Mouse (Mus musculus): ENCODE results near the gene Gm27029.
"Not testable (repeated sequence)": the region's sequence is repeated elsewhere in the genome, so short reads cannot be mapped to it uniquely, and the experiment has no call there.

The Gm27029 gene

DNA sequence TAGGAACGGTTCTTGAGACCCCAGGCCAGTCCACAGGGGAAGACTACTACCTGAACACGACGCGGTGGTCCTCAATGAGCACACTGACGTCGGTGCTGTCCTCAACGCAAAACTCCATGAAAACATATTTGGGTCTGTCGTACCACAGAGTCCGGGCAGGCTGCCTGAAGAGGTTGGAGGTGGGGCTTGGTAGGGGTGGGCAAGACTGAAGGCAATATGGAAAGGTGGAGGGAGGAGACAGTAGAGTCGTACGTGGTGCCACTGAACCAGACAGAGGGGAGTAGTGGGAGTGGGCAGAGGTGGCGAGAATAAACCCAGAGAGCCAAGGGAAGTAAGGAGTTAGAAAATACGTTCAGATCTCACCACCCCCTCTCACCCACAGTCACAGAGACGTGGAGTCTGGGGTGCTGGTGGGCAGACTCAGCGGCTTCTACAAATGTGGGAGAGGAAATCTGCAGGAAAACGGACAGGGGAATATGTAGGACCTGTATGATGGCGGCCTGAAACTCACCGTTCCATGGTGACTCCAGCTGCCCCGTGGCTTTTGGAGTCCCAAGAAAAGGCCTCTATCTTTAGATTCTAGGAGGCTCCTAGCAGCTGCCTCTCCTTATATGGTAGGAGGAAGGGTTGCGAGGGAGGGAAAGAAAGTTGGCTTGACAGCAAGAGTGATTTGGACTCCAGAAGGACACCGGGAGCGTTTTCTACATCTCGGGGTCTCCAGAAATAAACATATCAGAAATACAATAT is at the start of gene Gm27029:
TSS of gene Gm27029 (minus strand) at position 692 of the 747 bp plus-strand sequence.
- in situ Hi-C loops (cut with MseI, MboI), result no loop called here

- in situ Hi-C loops (cut with MseI, MboI), result no loop called here
Measured at GRCm38 (mm10) chr11:101474298-101474697, 49.7 kb upstream of the Gm27029 start.

DNA sequence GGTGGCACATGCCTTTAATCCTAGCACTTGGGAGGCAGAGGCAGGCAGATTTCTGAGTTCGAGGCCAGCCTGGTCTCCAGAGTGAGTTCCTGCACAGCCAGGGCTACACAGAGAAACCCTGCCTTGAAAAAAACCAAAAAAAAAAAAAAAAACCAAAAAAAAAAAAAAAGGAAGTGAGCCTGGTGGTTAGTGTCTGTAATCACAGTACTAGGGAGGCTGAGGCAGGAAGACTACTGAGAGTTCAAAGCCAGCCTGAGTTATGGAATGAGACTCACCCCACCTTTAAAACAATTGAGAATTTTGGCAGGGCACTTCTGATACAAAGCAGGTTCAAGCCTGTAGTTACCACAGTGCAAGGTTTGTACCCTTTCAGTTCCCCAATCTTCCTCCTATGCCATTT is 49.1 kb upstream of the Gm27029 start:
- in situ Hi-C loops (cut with MseI, MboI), result not testable (repeated sequence)

DNA sequence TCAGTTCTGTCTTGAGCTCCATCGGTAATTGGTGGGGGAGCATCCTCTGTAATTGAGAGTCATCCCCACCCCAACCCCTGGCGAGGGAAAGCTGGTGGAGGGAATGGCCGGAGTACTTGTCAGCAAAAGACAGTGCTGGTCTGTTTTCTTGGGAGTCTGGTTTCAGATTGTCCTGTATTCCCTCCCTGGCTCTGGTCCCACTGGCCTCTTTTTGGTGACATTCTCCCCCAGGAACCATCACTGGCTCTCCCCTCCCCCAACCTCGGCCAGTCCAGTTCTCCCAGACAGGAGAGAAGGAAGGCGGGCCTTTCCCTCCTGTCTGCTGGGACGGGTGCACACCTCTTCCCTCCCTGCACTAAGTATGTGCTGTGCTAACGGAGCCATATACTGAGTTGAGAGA is 47.7 kb upstream of the Gm27029 start:
- in situ Hi-C loops (cut with MseI, MboI), result no loop called here

DNA sequence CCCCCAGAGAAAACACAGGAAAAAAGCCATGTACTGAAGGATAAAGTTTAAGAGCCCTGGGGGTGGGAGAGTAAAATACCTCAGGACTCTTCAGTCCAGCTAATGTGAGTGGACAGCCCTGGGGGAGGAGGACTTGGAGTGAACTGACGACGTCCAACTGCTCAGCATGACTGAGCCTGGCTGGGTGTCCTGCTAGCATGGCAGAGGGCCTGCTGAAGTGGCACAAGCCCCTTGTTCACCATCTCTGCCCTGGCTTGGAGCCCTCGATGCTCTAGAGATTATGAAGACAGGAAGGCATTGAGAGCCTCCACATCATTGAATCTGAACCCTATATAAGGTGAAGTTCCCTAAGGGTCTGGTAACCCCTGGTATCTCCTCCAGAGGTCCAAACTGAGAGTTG is 47.3 kb upstream of the Gm27029 start:
- in situ Hi-C loops (cut with MseI, MboI), result no loop called here

- in situ Hi-C loops (cut with MseI, MboI), result no loop called here
Measured at GRCm38 (mm10) chr11:101470206-101470605, 45.6 kb upstream of the Gm27029 start.

DNA sequence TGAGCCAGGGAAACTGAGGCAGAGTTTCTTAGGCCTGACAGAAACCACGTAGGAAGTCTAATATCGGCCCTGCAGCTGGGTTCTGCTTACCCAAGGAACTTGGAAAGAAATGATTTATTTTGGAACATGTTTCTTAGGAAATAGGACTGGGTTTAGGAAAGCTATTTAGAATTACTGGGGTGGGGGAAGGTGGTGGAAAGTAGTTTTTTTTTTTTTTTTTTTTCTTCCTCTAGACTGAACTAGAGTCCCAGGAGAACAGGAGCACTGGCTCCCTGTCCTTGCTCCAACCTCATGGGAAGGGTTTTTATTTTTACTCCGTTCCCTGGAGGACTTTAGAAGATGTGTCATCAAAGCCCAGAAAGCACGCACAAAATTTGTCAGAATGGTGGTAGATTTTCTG is 44.6 kb upstream of the Gm27029 start:
- in situ Hi-C loops (cut with MseI, MboI), result no loop called here

DNA sequence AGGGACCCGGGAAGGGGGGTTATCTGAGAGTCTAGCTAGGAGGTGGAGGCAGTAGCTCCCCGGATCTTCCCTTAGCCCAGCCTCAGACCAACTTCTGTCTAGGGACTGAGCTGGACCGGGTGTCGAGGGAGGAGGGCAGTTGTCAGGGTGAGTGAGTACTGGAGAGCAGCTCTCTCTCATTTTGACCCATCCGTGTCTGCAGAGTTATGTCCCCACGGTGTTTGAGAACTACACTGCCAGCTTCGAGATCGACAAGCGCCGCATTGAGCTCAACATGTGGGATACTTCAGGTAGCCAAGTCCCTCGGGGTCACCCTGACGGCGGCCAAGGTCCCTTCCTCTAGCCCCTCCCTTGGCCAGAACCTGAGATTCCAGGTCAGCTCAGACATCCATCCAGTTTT is 44.1 kb upstream of the Gm27029 start:
- in situ Hi-C loops (cut with MseI, MboI), result no loop called here

DNA sequence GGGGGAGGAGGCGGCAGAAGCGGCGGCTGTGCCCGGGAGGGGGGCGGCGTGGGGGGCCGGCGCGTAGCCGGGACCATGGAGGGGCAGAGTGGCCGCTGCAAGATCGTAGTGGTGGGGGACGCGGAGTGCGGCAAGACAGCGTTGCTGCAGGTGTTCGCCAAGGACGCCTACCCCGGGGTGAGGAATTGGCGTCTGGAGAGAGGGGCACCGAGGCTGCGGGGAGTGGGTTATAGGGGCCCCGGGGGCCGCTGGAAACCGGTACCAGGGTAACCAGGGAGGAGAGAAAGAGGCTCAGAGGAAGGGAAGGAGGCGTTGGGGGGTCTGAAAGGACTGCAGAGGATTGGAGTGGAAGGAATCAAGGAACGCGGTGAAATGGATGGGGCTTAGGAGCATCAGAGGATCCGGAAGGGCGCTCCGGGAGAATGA is 43.7 kb upstream of the Gm27029 start:
- in situ Hi-C loops (cut with MseI, MboI), result no loop called here

DNA sequence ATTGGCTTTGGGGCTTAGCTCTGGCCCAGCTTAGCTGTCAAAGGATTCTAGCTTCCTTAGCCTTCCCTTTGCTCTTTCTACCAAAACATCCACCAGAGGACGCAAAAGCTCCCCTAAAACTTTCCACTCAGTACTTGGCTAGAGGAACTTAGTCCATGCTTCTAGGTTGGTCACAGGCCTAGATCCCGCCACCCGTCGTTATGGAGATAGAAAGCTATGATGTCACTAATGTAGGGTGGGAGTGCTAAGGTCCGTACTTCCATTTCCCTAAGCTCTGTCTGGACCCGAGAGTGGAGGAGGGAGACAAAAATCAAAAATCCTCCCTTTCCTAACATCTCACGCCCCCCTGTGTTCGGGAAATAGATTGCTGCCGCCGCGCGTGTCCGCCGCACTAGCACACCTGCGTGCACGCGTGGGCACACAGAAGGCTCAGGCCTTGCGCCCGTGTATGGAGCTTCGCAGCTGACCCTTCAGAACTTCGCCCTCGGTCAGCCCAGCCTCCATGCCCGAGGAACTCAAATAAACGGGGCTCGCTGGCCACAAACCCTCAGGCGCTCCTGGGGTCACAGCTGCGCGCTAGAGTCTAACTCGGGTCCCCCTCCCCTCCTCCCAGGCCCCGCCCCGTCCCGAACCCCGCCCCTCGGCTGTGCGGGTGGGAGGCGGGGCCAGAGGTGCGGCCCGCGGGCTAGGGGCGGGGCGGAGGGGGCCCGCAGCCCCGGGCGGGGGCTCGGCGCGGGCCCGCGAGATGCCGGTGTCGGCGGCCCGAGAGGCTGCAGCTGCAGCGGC is 43.1 kb upstream of the Gm27029 start:
- in situ Hi-C loops (cut with MseI, MboI), result no loop called here

DNA sequence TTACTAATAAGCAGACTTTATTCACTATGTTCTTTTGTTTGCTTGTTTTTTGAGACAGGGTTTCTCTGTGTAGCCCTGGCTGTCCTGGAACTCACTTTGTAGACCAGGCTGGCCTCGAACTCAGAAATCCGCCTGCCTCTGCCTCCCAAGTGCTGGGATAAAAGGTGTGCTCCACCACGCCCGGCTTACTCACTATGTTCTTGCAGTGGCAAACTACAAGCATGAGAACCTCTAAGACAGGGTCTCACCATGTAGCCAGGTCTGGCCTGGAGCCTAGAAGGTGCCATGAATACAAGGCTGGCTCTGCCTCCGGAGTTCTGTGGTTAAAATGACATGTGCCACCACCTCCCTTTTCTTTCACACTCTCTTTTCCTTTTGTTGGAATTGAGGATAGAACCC is 42.0 kb upstream of the Gm27029 start:
- in situ Hi-C loops (cut with MseI, MboI), result not testable (repeated sequence)

DNA sequence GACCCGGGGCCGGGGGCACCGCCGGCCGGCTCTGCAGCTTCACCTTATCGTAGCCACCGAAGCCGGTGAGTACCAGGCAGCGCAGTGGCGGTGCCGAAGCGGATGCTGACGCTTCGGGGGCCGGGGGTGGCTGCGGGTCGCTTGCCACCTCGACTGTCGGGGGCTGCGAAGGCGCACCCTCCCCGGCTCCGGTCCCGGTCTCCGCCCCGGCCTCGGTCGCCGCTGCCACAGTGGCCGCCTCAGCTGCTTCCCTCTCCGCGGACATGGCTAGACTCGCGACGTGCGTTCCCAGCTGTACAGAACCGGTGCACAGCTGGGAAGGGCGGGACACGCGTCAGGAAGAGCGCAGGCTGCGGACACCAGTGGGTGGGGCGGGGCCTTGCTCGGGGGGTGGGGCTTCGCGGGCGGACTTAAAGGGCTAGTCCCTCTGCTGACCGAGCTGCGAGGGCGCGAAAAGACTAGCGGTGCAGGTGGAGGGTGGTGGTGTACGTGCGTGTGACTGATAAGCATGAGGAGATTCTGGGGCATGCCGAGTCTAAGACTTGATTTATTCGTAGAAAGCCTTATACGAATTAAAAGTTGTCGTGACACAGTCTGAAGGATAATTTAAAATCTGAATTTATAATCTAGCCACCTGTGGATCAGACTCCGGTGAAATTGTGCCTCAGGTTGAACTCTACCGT is 41.4 kb upstream of the Gm27029 start, which contains the start of gene Vat1:
TSS of gene Vat1 (minus strand) at position 362 of the 683 bp plus-strand sequence.
- in situ Hi-C loops (cut with MseI, MboI), result no loop called here

- in situ Hi-C loops (cut with MseI, MboI), result no loop called here
Measured at GRCm38 (mm10) chr11:101465101-101465868, 40.7 kb upstream of the Gm27029 start.

DNA sequence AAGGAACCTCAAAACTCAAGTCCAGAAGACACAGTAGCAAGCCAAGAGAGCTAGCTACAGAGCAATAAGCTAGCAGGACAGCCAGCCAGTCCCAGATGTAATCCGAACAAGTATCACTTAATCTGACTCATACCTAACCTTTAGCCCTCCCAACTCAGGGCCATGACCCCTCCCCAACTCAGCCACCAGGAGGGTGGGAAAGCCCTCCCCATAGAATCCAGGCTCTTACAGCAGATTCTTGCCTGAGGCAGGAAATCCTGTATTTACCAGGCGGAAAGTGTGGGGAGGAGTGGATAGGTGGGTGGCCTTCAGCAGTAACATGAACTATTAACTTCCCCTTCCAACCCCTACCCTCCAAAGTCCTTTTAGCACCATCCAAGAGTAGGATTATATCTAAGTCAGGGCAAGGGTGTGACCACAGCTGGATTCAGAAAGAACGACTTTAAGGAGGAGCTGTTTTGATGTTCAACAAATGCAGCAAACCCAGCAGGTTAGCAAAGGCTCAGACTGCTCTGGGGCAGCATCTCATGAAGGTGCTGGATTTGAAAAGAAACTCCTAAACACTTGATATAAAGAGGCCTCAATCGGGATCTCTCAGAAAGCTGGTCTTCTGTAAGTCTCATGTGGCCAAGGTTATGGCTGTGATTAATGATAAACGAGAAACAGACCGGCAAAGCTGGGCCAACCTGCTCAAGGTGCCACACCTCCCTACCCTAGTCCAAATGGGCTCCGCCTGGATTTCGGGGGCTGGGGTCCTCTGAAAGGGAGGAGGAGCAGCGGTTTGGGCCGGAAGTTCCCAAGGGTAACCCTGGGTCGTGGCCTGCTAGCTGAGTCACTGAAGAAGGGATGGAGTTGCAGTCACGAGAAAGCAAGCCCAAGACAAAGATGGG is 39.9 kb upstream of the Gm27029 start, which contains the start of gene Rnd2:
TSS of gene Rnd2 (plus strand) at position 789 of the 890 bp plus-strand sequence.
- in situ Hi-C loops (cut with MseI, MboI), result no loop called here

- in situ Hi-C loops (cut with MseI, MboI), result no loop called here
Measured at GRCm38 (mm10) chr11:101462583-101463440, 38.2 kb upstream of the Gm27029 start.

DNA sequence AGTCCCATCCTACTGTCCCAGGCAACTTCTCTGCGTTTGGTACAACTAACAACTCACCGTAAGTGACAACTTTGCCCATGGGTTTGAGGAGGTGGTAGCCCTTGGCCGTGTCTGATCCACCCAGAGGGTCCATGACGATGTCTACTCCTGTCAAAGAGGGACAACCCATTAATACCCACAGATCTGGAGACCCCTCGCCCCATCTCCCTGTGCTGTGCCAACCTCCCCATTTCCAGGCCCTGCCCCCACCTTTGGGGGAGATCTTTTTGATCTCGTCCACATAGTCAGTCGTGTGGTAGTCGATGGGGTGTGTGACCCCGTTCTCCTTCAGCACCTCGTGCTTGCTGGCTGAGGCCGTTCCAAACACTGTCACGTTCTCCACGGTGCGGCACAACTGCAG is 37.5 kb upstream of the Gm27029 start:
- in situ Hi-C loops (cut with MseI, MboI), result no loop called here

- in situ Hi-C loops (cut with MseI, MboI), result no loop called here
Measured at GRCm38 (mm10) chr11:101460321-101460720, 35.7 kb upstream of the Gm27029 start.

GRCm38 (mm10) chr11:101459716-101460115 is 35.1 kb upstream of the Gm27029 start:
- in situ Hi-C loops (cut with MseI, MboI), result no loop called here

GRCm38 (mm10) chr11:101458217-101458616 is 33.6 kb upstream of the Gm27029 start:
- in situ Hi-C loops (cut with MseI, MboI), result no loop called here
